Mouse (Mus musculus): ENCODE measurements around the gene D10Jhu81e.

DNA sequence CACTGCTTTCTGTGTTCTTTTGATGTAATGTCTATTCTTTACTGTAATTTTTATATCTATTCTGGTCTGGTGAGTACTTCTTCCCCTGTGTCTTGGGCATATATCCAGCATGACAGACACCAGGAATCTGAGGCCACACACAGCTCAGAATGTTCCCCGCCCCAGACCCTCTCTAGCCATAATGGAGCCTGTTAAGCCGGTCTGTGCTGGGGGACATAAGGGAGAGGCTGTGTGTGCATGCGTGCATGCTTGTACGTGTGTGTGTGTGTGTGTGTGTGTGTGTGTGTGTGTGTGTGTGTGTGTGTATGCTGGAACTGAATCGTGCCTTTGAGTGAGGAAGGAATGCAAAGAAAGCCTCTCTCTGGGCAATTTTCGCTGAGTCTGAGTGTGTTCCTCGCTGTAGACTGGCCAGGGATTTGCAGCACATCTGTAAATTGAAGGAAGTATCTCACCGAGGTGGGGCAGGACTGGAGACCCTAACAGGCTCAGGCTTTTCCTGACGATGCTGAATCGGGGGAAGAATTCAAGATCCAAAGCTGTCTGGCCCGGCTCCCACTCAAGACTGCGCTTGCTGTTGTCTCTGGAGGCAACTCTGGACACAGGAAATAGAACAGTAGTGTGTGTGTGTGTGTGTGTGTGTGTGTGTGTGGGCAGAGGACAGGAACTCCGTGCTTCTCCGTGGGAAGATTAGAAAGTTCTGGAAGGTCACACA lies 30.6 kb downstream of the D10Jhu81e start:
- no peak for TF ChIP-seq GATA1 (IDR thresholded peaks at IDR 0.05; ENCODE audit: low read length)
- TF ChIP-seq TAL1 (IDR thresholded peaks at IDR 0.05; ENCODE audit: low read length) = no peak
